8 mouse cellular contexts compared by ENCODE assay signal in the genomic region with DNA sequence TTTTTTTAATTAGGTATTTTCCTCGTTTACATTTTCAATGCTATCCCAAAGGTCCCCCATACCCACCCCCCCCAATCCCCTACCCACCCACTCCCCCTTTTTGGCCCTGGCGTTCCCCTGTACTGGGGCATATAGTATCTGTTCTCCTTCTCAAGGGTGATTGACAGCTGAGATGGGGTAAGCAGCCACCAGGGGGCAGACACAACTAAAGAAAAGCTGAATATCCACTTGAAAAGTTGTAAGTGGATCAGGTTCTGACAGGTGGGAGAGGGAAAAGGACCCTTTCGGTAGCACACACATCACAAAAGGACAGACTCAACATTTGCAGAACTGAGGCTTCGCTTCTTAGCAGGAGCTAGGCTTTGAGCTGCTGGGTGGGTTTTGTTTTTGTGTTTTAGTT.
DNase-seq lines count a peak whose midpoint lies in the region; ATAC-seq and TF ChIP-seq lines count a peak whose summit lies in the region.
"Not testable (repeated sequence)": the region's sequence is repeated elsewhere in the genome, so short reads cannot be mapped to it uniquely, and the experiment has no call there.

No protein-coding gene starts in this region.

- intact Hi-C loops in heart, postnatal 36 days (cut with DNase I) = loop anchor here (10.0 kb wide), 4 partner anchors 82 to 532 kb away; no protein-coding TSS in a partner anchor

- WGBS in bone marrow, adult 2 months = 51% methylated on average over 4 of the region's 4 CpGs
- 23% methylated on average over 4 of the region's 4 CpGs for WGBS in forebrain, embryonic 10.5 days
- WGBS in liver, embryonic 14.5 days (ENCODE audit: insufficient replicate concordance) = 34% methylated on average over 4 of the region's 4 CpGs

- H3K4me2 ChIP-seq in liver, embryonic 14.5 days (ENCODE audit: low read depth) = not testable (repeated sequence)

- H3K4me1 ChIP-seq in ES-Bruce4 (ENCODE audit: control insufficient read depth, insufficient read depth, low read length); bone marrow, adult 2 months (ENCODE audit: control insufficient read depth, insufficient read depth, low read length); liver, embryonic 14.5 days (replicated peaks; ENCODE audit: control insufficient read depth in 2 of 2, insufficient read depth in 2 of 2, low read length in 1 of 2): not testable (repeated sequence)
- peaks cover 19% of the 10 kb centered on the region for H3K4me1 ChIP-seq in forebrain, embryonic 10.5 days

- H3K9ac ChIP-seq in ES-Bruce4 (ENCODE audit: low read depth, poor library complexity, severe bottlenecking); liver, embryonic 14.5 days (replicated peaks): not testable (repeated sequence)

- H3K27me3 ChIP-seq in ES-Bruce4 (ENCODE audit: control insufficient read depth, insufficient read depth, low read length, poor library complexity, severe bottlenecking); liver, embryonic 14.5 days (ENCODE audit: control insufficient read depth, insufficient read depth, low read length): not testable (repeated sequence)
- H3K27me3 ChIP-seq in forebrain, embryonic 10.5 days (ENCODE audit: poor library complexity, severe bottlenecking) = peaks cover 17% of the 10 kb centered on the region

- not testable (repeated sequence) for H3K9me3 ChIP-seq in ES-Bruce4 (replicated peaks; ENCODE audit: control insufficient read depth, insufficient read depth, low read length, poor library complexity, severe bottlenecking); forebrain, embryonic 10.5 days; liver, embryonic 14.5 days (ENCODE audit: control insufficient read depth, low read length)

- H3K27ac ChIP-seq in ES-Bruce4 (ENCODE audit: insufficient read depth, low read length); bone marrow, adult 2 months (ENCODE audit: control insufficient read depth, insufficient read depth, low read depth, low read length, poor library complexity); forebrain, embryonic 10.5 days; liver, embryonic 14.5 days: not testable (repeated sequence)

- not testable (repeated sequence) for TF ChIP-seq POLR2A in ES-Bruce4 (IDR thresholded peaks at IDR 0.05; ENCODE audit: insufficient read depth, low read length); bone marrow, adult 2 months (IDR thresholded peaks at IDR 0.05; ENCODE audit: borderline replicate concordance, control insufficient read depth, low read depth, low read length)

- ATAC-seq in liver, embryonic 14.5 days (ENCODE audit: insufficient read depth) = not testable (repeated sequence)

- DNase-seq in forebrain, embryonic 10.5 days (ENCODE audit: extremely low spot score, low spot score) = peak; percentile 66
- DNase-seq in heart, postnatal 36 days = peak; percentile 63 to 75
- DNase-seq in layer of hippocampus, adult 11-12 months (ENCODE audit: low spot score) = peak; percentile 75
- peak in 2 of 3 experiments; percentile 10 to 22 for DNase-seq in liver, embryonic 14.5 days (ENCODE audit: low read depth in 3 of 3, low spot score in 3 of 3)
- peak; percentile 57 for DNase-seq in neural tube, embryonic 10.5 days (ENCODE audit: extremely low spot score, low spot score)
- peak; percentile 32 to 41 for DNase-seq in thymus, postnatal 36 days

- H3K36me3 ChIP-seq in ES-Bruce4 (ENCODE audit: control insufficient read depth, insufficient read depth, low read length, poor library complexity, severe bottlenecking); forebrain, embryonic 10.5 days (replicated peaks); liver, embryonic 14.5 days (replicated peaks; ENCODE audit: control insufficient read depth, insufficient read depth, low read depth): not testable (repeated sequence)

- TF ChIP-seq EP300 in ES-Bruce4 (IDR thresholded peaks at IDR 0.05; ENCODE audit: insufficient read depth, low read depth, low read length); liver, embryonic 14.5 days (IDR thresholded peaks at IDR 0.05; ENCODE audit: low read depth): not testable (repeated sequence)

- not testable (repeated sequence) for H3K4me3 ChIP-seq in ES-Bruce4 (ENCODE audit: low read depth, low read length); bone marrow, adult 2 months (replicated peaks; ENCODE audit: control insufficient read depth, low read depth, low read length); forebrain, embryonic 10.5 days; liver, embryonic 14.5 days (ENCODE audit: insufficient read depth in 1 of 2, low read depth in 2 of 2, low read length in 2 of 2)

- TF ChIP-seq CTCF in ES-Bruce4 (IDR thresholded peaks at IDR 0.05; ENCODE audit: low read depth, low read length) = peak; percentile 28
- 0 out of 2 replicates have a peak, but pooled peaks have one; percentile 23 for TF ChIP-seq CTCF in bone marrow, adult 2 months (IDR thresholded peaks at IDR 0.05; ENCODE audit: control insufficient read depth, insufficient read depth, low read length)
- TF ChIP-seq CTCF in liver, embryonic 14.5 days (IDR thresholded peaks at IDR 0.05; ENCODE audit: low read depth) = peak; percentile 54

Comparison
In these comparisons a context has a peak if more than half of its experiments do, and no peak if none do; other contexts are left out.
1. DNase-seq: peak in every context shown above with its lines; median percentile 75 in layer of hippocampus, adult 11-12 months; 69 in heart, postnatal 36 days; 66 in forebrain, embryonic 10.5 days; 57 in neural tube, embryonic 10.5 days; 36 in thymus, postnatal 36 days; 16 in liver, embryonic 14.5 days.